Mouse (Mus musculus): ENCODE data around the gene Kctd8.

Gene Kctd8

GRCm38 (mm10) chr5:69159897-69160509 is 181.5 kb downstream of the Kctd8 start:
- no peak for DNase-seq (ENCODE audit: low spot score in 2 of 2)

- DNase-seq (ENCODE audit: low spot score in 2 of 2): no peak
Measured at GRCm38 (mm10) chr5:69156489-69156888, 185.0 kb downstream of the Kctd8 start.

DNA sequence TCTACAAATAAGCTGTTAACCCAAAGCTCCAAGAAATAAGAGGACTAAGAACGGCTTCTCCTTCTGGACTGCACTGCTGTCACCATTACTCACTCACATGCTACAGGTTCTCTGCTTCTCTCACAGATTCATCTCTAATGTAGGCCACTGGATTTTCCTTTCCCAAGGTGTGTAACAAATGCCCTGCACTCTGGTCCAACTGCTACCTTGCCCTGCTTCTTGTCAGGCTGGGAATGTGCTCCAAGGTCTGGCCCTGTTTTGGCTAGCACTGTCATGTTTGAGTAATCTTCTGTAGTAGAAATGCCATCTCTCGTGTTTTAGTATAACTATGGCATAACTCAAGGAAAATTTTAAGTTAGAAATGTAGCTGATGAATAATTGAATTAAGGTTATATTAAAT is 195.7 kb downstream of the Kctd8 start:
- no peak for DNase-seq (ENCODE audit: low spot score in 2 of 2)

DNA sequence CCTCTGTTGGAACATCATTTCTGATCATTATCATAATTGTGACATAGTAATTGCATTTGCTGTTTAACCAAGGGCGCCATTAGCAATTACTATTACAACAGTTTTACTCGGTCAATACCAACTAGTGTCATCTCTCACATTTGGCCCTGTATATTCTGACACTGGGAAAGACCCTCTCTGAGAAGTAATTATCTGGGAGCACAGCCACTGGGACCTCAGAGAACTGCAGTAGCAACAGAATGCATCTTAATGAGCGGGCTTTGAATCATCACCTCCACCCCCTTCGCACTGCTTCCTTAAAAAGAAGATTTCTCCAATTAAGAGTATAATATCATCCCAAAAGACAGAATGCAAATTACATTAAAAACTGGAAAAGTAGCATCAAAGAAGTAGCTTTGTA is 200.4 kb downstream of the Kctd8 start:
- DNase-seq (ENCODE audit: low spot score in 2 of 2): no peak

GRCm38 (mm10) chr5:69108718-69109117 is 232.8 kb downstream of the Kctd8 start:
- DNase-seq (ENCODE audit: low spot score in 2 of 2): no peak

DNA sequence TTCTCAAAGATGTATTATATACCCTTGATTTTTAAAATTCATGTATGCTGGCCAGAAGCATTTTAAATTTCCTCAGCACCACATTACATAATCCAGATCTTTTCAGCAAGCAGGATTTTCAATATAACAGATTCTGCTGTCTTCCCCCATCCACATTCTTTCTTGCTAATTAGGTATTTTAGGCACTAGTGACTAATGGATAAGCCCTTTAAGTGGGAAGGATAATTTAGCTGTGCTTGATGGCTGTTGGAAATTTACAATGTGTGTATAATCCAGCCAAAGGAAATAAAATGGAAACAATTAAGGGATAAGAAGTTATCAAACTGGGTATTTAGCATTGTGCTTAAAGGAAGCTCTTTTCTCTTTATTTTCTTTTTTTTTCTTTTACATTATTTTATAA is 252.6 kb downstream of the Kctd8 start:
- DNase-seq (ENCODE audit: low spot score in 2 of 2): no peak

All from frontal cortex, postnatal 36 days (tissue).